15 mouse cellular contexts compared by ENCODE assay signal in the genomic region with DNA sequence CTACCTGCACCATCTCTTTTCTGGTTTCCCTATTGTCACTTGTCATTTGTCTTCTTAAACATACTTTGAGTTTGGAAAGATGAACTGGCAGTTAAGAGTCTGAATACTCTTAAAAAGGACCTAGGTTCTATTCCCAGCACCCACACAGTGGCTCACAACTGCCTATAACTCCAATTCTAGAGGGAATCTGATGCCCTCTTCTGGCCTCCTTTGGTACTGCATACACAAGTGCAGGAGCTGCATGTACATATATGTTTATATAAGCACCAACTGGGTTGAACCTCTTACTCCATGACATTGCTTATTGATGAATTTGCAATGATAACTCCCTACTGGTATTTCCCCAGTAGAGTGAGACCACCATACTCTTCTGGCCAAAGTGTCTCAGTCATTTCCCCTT.
DNase-seq lines count a peak whose midpoint lies in the region; ATAC-seq and TF ChIP-seq lines count a peak whose summit lies in the region.
"Had no signal": no experiment of that assay in that cellular context is flagged by ENCODE, and none has a peak within 500 bp of the region (broad histone marks: within the 10 kb centered on the region; RNA-seq: fewer than 3 reads in every experiment).

No protein-coding gene starts in this region.

- no peaks in the 10 kb centered on the region for H3K4me1 ChIP-seq in intestine, postnatal 0 days (replicated peaks; ENCODE audit: control insufficient read depth, insufficient read depth, low read length)
- no peaks in the 10 kb centered on the region for H3K4me1 ChIP-seq in intestine, embryonic 16.5 days (ENCODE audit: control insufficient read depth, insufficient read depth, low read length)
- no peaks in the 10 kb centered on the region for H3K4me1 ChIP-seq in lung, adult 2 months (ENCODE audit: control insufficient read depth, insufficient read depth, low read length)
- H3K4me1 ChIP-seq: forebrain, embryonic 12.5 days; heart, embryonic 13.5 days; hindbrain, embryonic 10.5 days; limb, embryonic 12.5 days; midbrain, embryonic 13.5 days had no signal

- no peak for TF ChIP-seq POLR2A in lung, adult 2 months (IDR thresholded peaks at IDR 0.05; ENCODE audit: borderline replicate concordance, extremely low read depth, low read depth, low read length)

- H3K27ac ChIP-seq in intestine, postnatal 0 days (ENCODE audit: low read depth, low read length), result no peak overlapping the region
- H3K27ac ChIP-seq in intestine, embryonic 16.5 days (ENCODE audit: low read length), result no peak overlapping the region
- H3K27ac ChIP-seq: forebrain, embryonic 12.5 days; heart, embryonic 13.5 days; hindbrain, embryonic 10.5 days; limb, embryonic 12.5 days; midbrain, embryonic 13.5 days had no signal

- peak; percentile 38; the same call in 1 of the 2 replicates for TF ChIP-seq CTCF in intestine, postnatal 0 days (IDR thresholded peaks at IDR 0.05; ENCODE audit: low read depth)
- TF ChIP-seq CTCF in lung, adult 2 months (IDR thresholded peaks at IDR 0.05; ENCODE audit: insufficient read depth, low read length), result no peak

- 0 out of 2 replicates have a peak, but pooled peaks cover 3% of the 10 kb centered on the region for H3K27me3 ChIP-seq in intestine, postnatal 0 days (replicated peaks; ENCODE audit: control insufficient read depth, insufficient read depth, low read length)
- no peaks in the 10 kb centered on the region for H3K27me3 ChIP-seq in intestine, embryonic 16.5 days (replicated peaks; ENCODE audit: control insufficient read depth, insufficient read depth, low read length)
- H3K27me3 ChIP-seq: midbrain, embryonic 13.5 days had no signal

- H3K9ac ChIP-seq in intestine, postnatal 0 days (ENCODE audit: low read depth, low read length), result no peak overlapping the region
- no peak overlapping the region for H3K9ac ChIP-seq in intestine, embryonic 16.5 days (ENCODE audit: low read depth, low read length)
- H3K9ac ChIP-seq: forebrain, embryonic 12.5 days; heart, embryonic 13.5 days; limb, embryonic 12.5 days; midbrain, embryonic 13.5 days had no signal

- H3K4me2 ChIP-seq in intestine, postnatal 0 days (replicated peaks; ENCODE audit: low read depth), result no peak overlapping the region
- no peak overlapping the region for H3K4me2 ChIP-seq in intestine, embryonic 16.5 days (ENCODE audit: low read depth, low read length)
- H3K4me2 ChIP-seq: forebrain, embryonic 12.5 days; heart, embryonic 13.5 days; limb, embryonic 12.5 days; midbrain, embryonic 13.5 days had no signal

- H3K4me3 ChIP-seq in intestine, postnatal 0 days (ENCODE audit: low read depth, low read length), result no peak overlapping the region
- H3K4me3 ChIP-seq in intestine, embryonic 16.5 days (ENCODE audit: low read length), result no peak overlapping the region
- no peak overlapping the region for H3K4me3 ChIP-seq in lung, adult 2 months (replicated peaks; ENCODE audit: extremely low read depth, low read depth, low read length)
- H3K4me3 ChIP-seq: forebrain, embryonic 12.5 days; heart, embryonic 13.5 days; hindbrain, embryonic 10.5 days; limb, embryonic 12.5 days; midbrain, embryonic 13.5 days had no signal

- H3K9me3 ChIP-seq in intestine, postnatal 0 days (ENCODE audit: control insufficient read depth), result no peaks in the 10 kb centered on the region
- H3K9me3 ChIP-seq in intestine, embryonic 16.5 days (ENCODE audit: control insufficient read depth, low read length), result 0 out of 2 replicates have a peak, but pooled peaks cover 3% of the 10 kb centered on the region
- H3K9me3 ChIP-seq: midbrain, embryonic 13.5 days had no signal

- no peak for ATAC-seq in intestine, postnatal 0 days
- no peak for ATAC-seq in intestine, embryonic 16.5 days
- ATAC-seq: inflammation-experienced regulatory T-cells, adult 6 months; midbrain, embryonic 13.5 days had no signal

- DNase-seq in lung, postnatal 36 days, result peak; percentile 10
- DNase-seq in lung, adult 2 months, result no peak
- peak; percentile 49 for DNase-seq in ES-CJ7 (ENCODE audit: low read depth, low spot score)
- peak; percentile 6 for DNase-seq in c-Kit-positive CD71-positive TER-119-positive erythroid progenitor cells, embryonic 14.5 days (ENCODE audit: low spot score)
- no peak for DNase-seq in left cerebral cortex, adult 11 months (ENCODE audit: low spot score)
- DNase-seq: cerebellum, postnatal 14 days; thymus, adult 2 months had no signal

- H3K36me3 ChIP-seq in intestine, postnatal 0 days (ENCODE audit: control insufficient read depth, insufficient read depth), result no peaks in the 10 kb centered on the region
- H3K36me3 ChIP-seq in intestine, embryonic 16.5 days (ENCODE audit: control insufficient read depth, insufficient read depth, low read length), result no peaks in the 10 kb centered on the region
- H3K36me3 ChIP-seq: forebrain, embryonic 12.5 days; heart, embryonic 13.5 days; hindbrain, embryonic 10.5 days; limb, embryonic 12.5 days; midbrain, embryonic 13.5 days had no signal

Comparison
In these comparisons a context has a peak if more than half of its experiments do, and no peak if none do; other contexts are left out.
1. DNase-seq: peak in lung, postnatal 36 days (single experiment), ES-CJ7 (single experiment) and c-Kit-positive CD71-positive TER-119-positive erythroid progenitor cells, embryonic 14.5 days (single experiment); none in lung, adult 2 months (single experiment) and left cerebral cortex, adult 11 months (single experiment).